Mouse (Mus musculus) v-Abl transformed pro-B cells (cell line): ENCODE measurements around the gene Olfr1436.
"Not testable (repeated sequence)": the region's sequence is repeated elsewhere in the genome, so short reads cannot be mapped to it uniquely, and the experiment has no call there.

Source experiments
- in situ Hi-C, 2 experiments: fragments of 400-800 bp; cut with MboI; formaldehyde crosslinking; loops; one replicate each; pipeline ENCODE4 v1.15.1; 2025; ENCODE audit not compliant: unreplicated experiment in 2 of 2

Olfr1436 gene

GRCm38 (mm10) chr19:12299030-12299429 lies at the start of gene Olfr1436:
Olfr1436 (minus strand) TSS chr19:12299130.
- in situ Hi-C loops: not testable (repeated sequence)

- in situ Hi-C loops: no loop called here
Observed at GRCm38 (mm10) chr19:12335810-12336209, 36.9 kb upstream of the Olfr1436 start, which contains the start of gene Olfr1438-ps1. Olfr1438-ps1 (minus strand) TSS chr19:12335910.

DNA sequence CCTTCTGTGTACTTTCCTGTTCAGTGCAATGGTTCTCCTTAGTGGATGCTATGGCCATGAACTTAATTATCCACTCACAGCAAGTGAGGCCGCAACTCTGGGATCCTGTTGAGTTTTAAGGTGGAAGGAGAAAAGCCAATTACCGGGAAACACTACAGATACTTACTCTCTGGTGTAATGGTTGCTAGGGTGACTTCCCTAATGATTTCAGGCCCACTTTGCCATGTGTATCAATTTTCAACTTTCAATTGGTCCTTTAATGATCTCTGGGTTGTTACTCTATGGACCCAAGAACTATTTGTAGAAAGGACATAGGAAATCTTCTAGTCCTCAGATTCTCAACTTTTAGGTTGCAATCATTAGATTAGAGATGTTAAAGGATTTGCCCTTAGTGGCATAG lies 26.1 kb upstream of the Olfr1436 start, which contains the start of gene Olfr1437:
Gene Olfr1437 (minus strand): TSS at position 101 of the 400 bp plus-strand sequence.
- in situ Hi-C loops: no loop called here

DNA sequence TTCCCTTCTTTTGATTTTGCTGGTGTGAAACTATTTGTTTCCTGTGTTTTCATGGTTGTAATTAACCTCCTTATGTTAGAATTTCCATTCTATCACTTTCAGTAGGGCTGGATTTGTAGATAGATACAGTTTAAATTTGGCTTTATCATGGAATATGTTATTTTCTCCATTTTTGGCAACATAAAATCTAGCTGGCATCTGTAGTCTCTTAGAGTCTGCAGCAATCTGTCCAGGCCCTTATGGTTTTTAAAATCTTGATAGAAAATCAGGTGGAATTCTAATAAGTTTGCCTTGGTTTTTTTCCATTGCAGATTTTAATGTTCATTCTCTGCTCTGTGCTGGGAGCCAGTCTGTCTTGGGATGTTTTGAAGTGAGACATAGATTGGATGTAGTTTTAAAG lies 6.0 kb downstream of the Olfr1436 start:
- in situ Hi-C loops: no loop called here

GRCm38 (mm10) chr19:12279554-12279953 lies 19.4 kb downstream of the Olfr1436 start, which contains the start of gene Olfr1434:
Olfr1434 (plus strand) TSS chr19:12279854.
- in situ Hi-C loops: no loop called here

DNA sequence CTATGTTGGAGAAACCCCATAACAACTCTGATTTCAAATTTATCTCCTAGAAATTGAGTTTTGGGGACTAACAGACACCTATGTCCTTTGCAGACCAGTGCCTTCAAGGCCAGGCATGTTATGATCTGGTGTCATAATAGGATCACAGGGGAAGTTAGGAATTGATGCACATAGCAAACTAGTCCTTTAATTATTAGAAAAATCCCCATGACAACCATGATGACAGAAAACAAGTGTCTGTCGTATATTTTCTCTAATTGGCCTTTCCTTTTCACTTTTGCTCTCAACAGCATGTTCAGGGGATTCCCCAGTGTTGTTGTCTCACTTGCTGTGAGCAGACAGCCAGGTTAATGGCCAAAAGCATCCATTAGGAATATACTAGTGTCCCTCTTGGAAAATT lies 38.2 kb downstream of the Olfr1436 start, which contains the start of gene Olfr235:
Gene Olfr235 (plus strand): TSS at position 301 of the 400 bp plus-strand sequence.
- in situ Hi-C loops: no loop called here
